Mouse (Mus musculus) hindbrain, embryonic 15.5 days (tissue): ENCODE data around the gene Tex45. TPM values are rescaled to one million over a fixed set of nuclear protein-coding genes. Genes with fewer than 3 reads are reported as not detected.

Experiments used
- ATAC-seq: fragments of 200-750 bp; cut with Nextera tagmentation; 2 replicates; pipeline ENCODE4 v1.8.0; 2017; ENCODE audit warnings: low read depth, moderate number of reproducible peaks, moderate TSS enrichment; ENCODE audit not compliant: low FRiP score
- H3K27ac ChIP-seq: fragments of 300-500 bp; sonication (generic); replicated peaks from 2 replicates; pipeline ENCODE4 v1.5.1; 2015; ENCODE audit warnings: mild to moderate bottlenecking, inconsistent platforms
- H3K27me3 ChIP-seq: fragments of 300-500 bp; sonication (generic); 2 replicates; pipeline ENCODE4 v1.6.1; 2015; ENCODE audit warnings: control low read depth, inconsistent platforms
- H3K36me3 ChIP-seq: fragments of 300-500 bp; sonication (generic); 2 replicates; pipeline ENCODE4 v1.6.1; 2015; ENCODE audit warnings: control low read depth, inconsistent platforms
- H3K4me1 ChIP-seq: fragments of 300-500 bp; sonication (generic); replicated peaks from 2 replicates; pipeline ENCODE4 v1.6.1; 2015; ENCODE audit warnings: control low read depth, inconsistent platforms
- H3K4me2 ChIP-seq: fragments of 300-500 bp; sonication (generic); 2 replicates; pipeline ENCODE4 v1.6.1; 2015; ENCODE audit warnings: moderate library complexity, mild to moderate bottlenecking, inconsistent platforms
- H3K4me3 ChIP-seq: fragments of 300-500 bp; sonication (generic); 2 replicates; pipeline ENCODE4 v1.5.1; 2015; ENCODE audit warnings: mild to moderate bottlenecking, inconsistent platforms
- H3K9ac ChIP-seq: fragments of 300-500 bp; sonication (generic); 2 replicates; pipeline ENCODE4 v1.6.1; 2015; ENCODE audit warnings: inconsistent platforms
- H3K9me3 ChIP-seq: fragments of 300-500 bp; sonication (generic); 2 replicates; pipeline ENCODE4 v1.6.1; 2016; ENCODE audit warnings: control low read depth, inconsistent platforms
- WGBS: fragments of 180-500 bp; shearing (Covaris S2); methylation state at CpG from one replicate; pipeline ENCODE4 v1.1.7; 2015; 5-methylcytosine and 5-hydroxymethylcytosine counted together
- polyA plus RNA-seq: library from polyadenylated mRNA; unstranded; fragments of >200 nt; fragmentation: Nextera tagmentation; extraction: Ambion mirVana; gene quantifications from 2 replicates; pipeline ENCODE4 v1.2.1, GENCODE M21; 2015

Tex45 gene
- 0.30 and 0.39 TPM in 2 replicates for polyA plus RNA-seq

GRCm38 (mm10) chr8:3470562-3470961 lies at the start of gene Tex45:
Gene Tex45, plus strand, starts transcription at chr8:3470862.
- ATAC-seq = no peak
- H3K9ac ChIP-seq = no peak within 1 kb of the TSS
- H3K27ac ChIP-seq = no peak within 1 kb of the TSS
- H3K4me1 ChIP-seq = peaks cover 5% of the 10 kb centered on the region
- no peak within 1 kb of the TSS for H3K4me3 ChIP-seq
- H3K36me3 ChIP-seq = no peaks in the 10 kb centered on the region
- H3K4me2 ChIP-seq = no peak within 1 kb of the TSS
- H3K9me3 ChIP-seq = no peaks in the 10 kb centered on the region
- H3K27me3 ChIP-seq = no peaks in the 10 kb centered on the region

GRCm38 (mm10) chr8:3421507-3421906 lies 49.2 kb upstream of the Tex45 start:
- ATAC-seq = no peak
- H3K36me3 ChIP-seq = no peaks in the 10 kb centered on the region
- WGBS = 93% methylated on average over 5 of the region's 5 CpGs
- H3K9me3 ChIP-seq = no peaks in the 10 kb centered on the region
- H3K4me3 ChIP-seq = no peak overlapping the region
- H3K27me3 ChIP-seq = no peaks in the 10 kb centered on the region
- no peak overlapping the region for H3K4me2 ChIP-seq
- H3K9ac ChIP-seq = no peak overlapping the region
- peaks cover 13% of the 10 kb centered on the region for H3K4me1 ChIP-seq
- no peak overlapping the region for H3K27ac ChIP-seq

- H3K9ac ChIP-seq = no peak overlapping the region
- H3K36me3 ChIP-seq = peaks cover 13% of the 10 kb centered on the region
- no peak overlapping the region for H3K4me2 ChIP-seq
- H3K4me1 ChIP-seq = no peaks in the 10 kb centered on the region
- no peaks in the 10 kb centered on the region for H3K9me3 ChIP-seq
- H3K27ac ChIP-seq = no peak overlapping the region
- ATAC-seq = no peak
- H3K27me3 ChIP-seq = no peaks in the 10 kb centered on the region
- H3K4me3 ChIP-seq = no peak overlapping the region
- WGBS = 93% methylated on average over 5 of the region's 5 CpGs
Observed at GRCm38 (mm10) chr8:3425217-3425616, 45.4 kb upstream of the Tex45 start.

GRCm38 (mm10) chr8:3426211-3426610 lies 44.5 kb upstream of the Tex45 start:
- no peak for ATAC-seq
- no peaks in the 10 kb centered on the region for H3K4me1 ChIP-seq
- H3K27ac ChIP-seq = no peak overlapping the region

GRCm38 (mm10) chr8:3428426-3428825 lies 42.2 kb upstream of the Tex45 start:
- Histone ChIP-seq H3K4me1 (no peaks in the 10 kb centered on the region), H3K27ac (no peak overlapping the region), H3K27me3 (no peaks in the 10 kb centered on the region), H3K36me3 (peaks cover 35% of the 10 kb centered on the region), H3K4me2 (no peak overlapping the region), H3K9me3 (no peaks in the 10 kb centered on the region), H3K9ac (no peak overlapping the region), H3K4me3 (no peak overlapping the region)
- 87% methylated on average over 2 of the region's 2 CpGs for WGBS
- no peak for ATAC-seq

More at GRCm38 (mm10) chr8:3426211-3426610, 44.5 kb upstream of the Tex45 start:
- H3K9me3 ChIP-seq = no peaks in the 10 kb centered on the region
- no peaks in the 10 kb centered on the region for H3K27me3 ChIP-seq
- 82% methylated on average over 3 of the region's 3 CpGs for WGBS
- H3K4me2 ChIP-seq = no peak overlapping the region
- H3K9ac ChIP-seq = no peak overlapping the region
- H3K4me3 ChIP-seq = no peak overlapping the region
- peaks cover 18% of the 10 kb centered on the region for H3K36me3 ChIP-seq

- Histone ChIP-seq H3K9ac (no peak overlapping the region), H3K27me3 (no peaks in the 10 kb centered on the region), H3K4me1 (no peaks in the 10 kb centered on the region), H3K4me3 (no peak overlapping the region), H3K4me2 (no peak overlapping the region), H3K9me3 (no peaks in the 10 kb centered on the region), H3K27ac (no peak overlapping the region), H3K36me3 (peaks cover 43% of the 10 kb centered on the region)
- no peak for ATAC-seq
- WGBS = 79% methylated on average over 2 of the region's 2 CpGs
Observed at GRCm38 (mm10) chr8:3429966-3430365, 40.7 kb upstream of the Tex45 start.

GRCm38 (mm10) chr8:3431113-3431512 lies 39.5 kb upstream of the Tex45 start:
- Histone ChIP-seq H3K9ac (no peak overlapping the region), H3K4me1 (no peaks in the 10 kb centered on the region), H3K4me3 (no peak overlapping the region), H3K4me2 (no peak overlapping the region), H3K27me3 (no peaks in the 10 kb centered on the region), H3K36me3 (peaks cover 53% of the 10 kb centered on the region), H3K9me3 (no peaks in the 10 kb centered on the region), H3K27ac (no peak overlapping the region)
- ATAC-seq = no peak
- WGBS = 91% methylated on average over 3 of the region's 3 CpGs

GRCm38 (mm10) chr8:3436492-3436891 lies 34.2 kb upstream of the Tex45 start:
- Histone ChIP-seq H3K4me2 (no peak overlapping the region), H3K27ac (no peak overlapping the region), H3K36me3 (peaks cover 76% of the 10 kb centered on the region), H3K9me3 (no peaks in the 10 kb centered on the region), H3K9ac (no peak overlapping the region), H3K4me1 (no peaks in the 10 kb centered on the region), H3K4me3 (no peak overlapping the region), H3K27me3 (no peaks in the 10 kb centered on the region)
- ATAC-seq = no peak
- WGBS = 73% methylated on average over 5 of the region's 6 CpGs

GRCm38 (mm10) chr8:3439510-3439909 lies 31.2 kb upstream of the Tex45 start:
- H3K27ac ChIP-seq = no peak overlapping the region
- H3K4me1 ChIP-seq = no peaks in the 10 kb centered on the region
- H3K36me3 ChIP-seq = peaks cover 57% of the 10 kb centered on the region
- H3K9me3 ChIP-seq = no peaks in the 10 kb centered on the region
- H3K9ac ChIP-seq = no peak overlapping the region
- ATAC-seq = no peak
- no peaks in the 10 kb centered on the region for H3K27me3 ChIP-seq
- no peak overlapping the region for H3K4me3 ChIP-seq
- WGBS = 79% methylated on average over 12 of the region's 12 CpGs
- H3K4me2 ChIP-seq = no peak overlapping the region

- H3K4me2 ChIP-seq = no peak overlapping the region
- H3K9ac ChIP-seq = no peak overlapping the region
- 94% methylated on average over 2 of the region's 2 CpGs for WGBS
- no peaks in the 10 kb centered on the region for H3K4me1 ChIP-seq
- H3K9me3 ChIP-seq = no peaks in the 10 kb centered on the region
- H3K27me3 ChIP-seq = no peaks in the 10 kb centered on the region
- H3K27ac ChIP-seq = no peak overlapping the region
- no peak for ATAC-seq
- H3K36me3 ChIP-seq = peaks cover 61% of the 10 kb centered on the region
- no peak overlapping the region for H3K4me3 ChIP-seq
Observed at GRCm38 (mm10) chr8:3449226-3449625, 21.4 kb upstream of the Tex45 start.

- peaks cover 69% of the 10 kb centered on the region for H3K36me3 ChIP-seq
- no peaks in the 10 kb centered on the region for H3K4me1 ChIP-seq
- 31% methylated on average over 5 of the region's 5 CpGs for WGBS
- H3K4me3 ChIP-seq = no peak overlapping the region
- H3K27me3 ChIP-seq = no peaks in the 10 kb centered on the region
- no peak overlapping the region for H3K9ac ChIP-seq
- peak; percentile 43 for ATAC-seq
- H3K27ac ChIP-seq = no peak overlapping the region
- no peak overlapping the region for H3K4me2 ChIP-seq
- H3K9me3 ChIP-seq = no peaks in the 10 kb centered on the region
Observed at GRCm38 (mm10) chr8:3450670-3451069, 20.0 kb upstream of the Tex45 start.

GRCm38 (mm10) chr8:3451992-3452391 lies 18.7 kb upstream of the Tex45 start:
- Histone ChIP-seq H3K4me3 (no peak overlapping the region), H3K9ac (no peak overlapping the region), H3K27ac (no peak overlapping the region), H3K27me3 (no peaks in the 10 kb centered on the region), H3K4me1 (no peaks in the 10 kb centered on the region), H3K4me2 (no peak overlapping the region), H3K36me3 (peaks cover 74% of the 10 kb centered on the region), H3K9me3 (no peaks in the 10 kb centered on the region)
- no peak for ATAC-seq
- 98% methylated on average over 25 of the region's 25 CpGs for WGBS

GRCm38 (mm10) chr8:3463248-3463647 lies 7.4 kb upstream of the Tex45 start:
- no peak overlapping the region for H3K9ac ChIP-seq
- peaks cover 5% of the 10 kb centered on the region for H3K4me1 ChIP-seq
- H3K4me3 ChIP-seq = no peak overlapping the region
- ATAC-seq = no peak
- 88% methylated on average over 2 of the region's 2 CpGs for WGBS
- H3K9me3 ChIP-seq = no peaks in the 10 kb centered on the region
- no peaks in the 10 kb centered on the region for H3K27me3 ChIP-seq
- H3K36me3 ChIP-seq = 0 out of 2 replicates have a peak, but pooled peaks cover 1% of the 10 kb centered on the region
- H3K27ac ChIP-seq = no peak overlapping the region
- no peak overlapping the region for H3K4me2 ChIP-seq
